Mouse (Mus musculus): Measurements from ENCODE around the gene Wfdc15a. TPM values are rescaled to one million over a fixed set of nuclear protein-coding genes. Genes with fewer than 3 reads are reported as not detected.
A peak's percentile ranks its signal among the peaks of the same experiment; 100 is the strongest.

Gene Wfdc15a
- polyA plus RNA-seq, 1 experiment = 0.76 TPM

- no peaks in the 10 kb centered on the region for H3K36me3 ChIP-seq (ENCODE audit: control insufficient read depth, insufficient read depth)
- no peak overlapping the region for H3K4me3 ChIP-seq (ENCODE audit: insufficient read depth, poor library complexity, severe bottlenecking)
- no peak overlapping the region for H3ac ChIP-seq (ENCODE audit: control insufficient read depth, insufficient read length, low read depth)
- H3K27me3 ChIP-seq (ENCODE audit: control insufficient read depth, insufficient read depth, insufficient read length) = peaks cover 51% of the 10 kb centered on the region
- TF ChIP-seq CEBPB (IDR thresholded peaks at IDR 0.05; ENCODE audit: low read depth) = no peak
- TF ChIP-seq USF1 (IDR thresholded peaks at IDR 0.05; ENCODE audit: low read depth) = no peak
- no peak for TF ChIP-seq MAX (IDR thresholded peaks at IDR 0.05)
- no peaks in the 10 kb centered on the region for H3K79me2 ChIP-seq (ENCODE audit: control insufficient read depth, insufficient read depth)
- H3K79me3 ChIP-seq (ENCODE audit: low read depth) = no peaks in the 10 kb centered on the region
Measured at GRCm38 (mm10) chr2:164195971-164196699, 3.8 kb downstream of the Wfdc15a start.

- Histone ChIP-seq H3K4me3 (ENCODE audit: insufficient read depth, poor library complexity, severe bottlenecking) (no peak overlapping the region), H3ac (ENCODE audit: control insufficient read depth, insufficient read length, low read depth) (no peak overlapping the region), H3K27me3 (ENCODE audit: control insufficient read depth, insufficient read depth, insufficient read length) (peaks cover 61% of the 10 kb centered on the region), H3K36me3 (ENCODE audit: control insufficient read depth, insufficient read depth) (no peaks in the 10 kb centered on the region), H3K79me2 (ENCODE audit: control insufficient read depth, insufficient read depth) (no peaks in the 10 kb centered on the region), H3K79me3 (ENCODE audit: low read depth) (no peaks in the 10 kb centered on the region)
- no peak for TF ChIP-seq MYOD1 (IDR thresholded peaks at IDR 0.05; ENCODE audit: control insufficient read depth, insufficient read length, low read depth)
- no peak for TF ChIP-seq FOSL1 (IDR thresholded peaks at IDR 0.05; ENCODE audit: insufficient read depth, low read length, poor library complexity, severe bottlenecking)
- no peak for TF ChIP-seq CEBPB (IDR thresholded peaks at IDR 0.05; ENCODE audit: low read depth)
- TF ChIP-seq USF1 (IDR thresholded peaks at IDR 0.05; ENCODE audit: low read depth) = no peak
- TF ChIP-seq MAX (IDR thresholded peaks at IDR 0.05) = no peak
- no peak for TF ChIP-seq CTCF (IDR thresholded peaks at IDR 0.05; ENCODE audit: control insufficient read depth, insufficient read depth, insufficient read length)
- TF ChIP-seq MYOG (IDR thresholded peaks at IDR 0.05; ENCODE audit: control insufficient read depth, extremely low read depth, insufficient read length) = no peak
Measured at GRCm38 (mm10) chr2:164194959-164195630, 4.8 kb downstream of the Wfdc15a start.

- Histone ChIP-seq H3K79me3 (ENCODE audit: low read depth) (no peaks in the 10 kb centered on the region), H3K4me3 (ENCODE audit: insufficient read depth, poor library complexity, severe bottlenecking) (no peak overlapping the region), H3K36me3 (ENCODE audit: control insufficient read depth, insufficient read depth) (no peaks in the 10 kb centered on the region), H3ac (ENCODE audit: control insufficient read depth, insufficient read length, low read depth) (no peak overlapping the region), H3K79me2 (ENCODE audit: control insufficient read depth, insufficient read depth) (no peaks in the 10 kb centered on the region), H3K27me3 (ENCODE audit: control insufficient read depth, insufficient read depth, insufficient read length) (peaks cover 66% of the 10 kb centered on the region)
- TF ChIP-seq MAX (IDR thresholded peaks at IDR 0.05) (no peak), FOSL1 (IDR thresholded peaks at IDR 0.05; ENCODE audit: insufficient read depth, low read length, poor library complexity, severe bottlenecking) (no peak), MYOG (IDR thresholded peaks at IDR 0.05; ENCODE audit: control insufficient read depth, extremely low read depth, insufficient read length) (no peak), USF1 (IDR thresholded peaks at IDR 0.05; ENCODE audit: low read depth) (no peak)
Measured at GRCm38 (mm10) chr2:164192279-164192678, 7.7 kb downstream of the Wfdc15a start.

GRCm38 (mm10) chr2:164190576-164190975 is 9.4 kb downstream of the Wfdc15a start, which contains the start of gene Wfdc12:
Gene Wfdc12 (minus strand): TSS chr2:164190608.
- H3K36me3 ChIP-seq (ENCODE audit: control insufficient read depth, insufficient read depth) = no peaks in the 10 kb centered on the region
- peaks cover 57% of the 10 kb centered on the region for H3K27me3 ChIP-seq (ENCODE audit: control insufficient read depth, insufficient read depth, insufficient read length)
- no peak for TF ChIP-seq FOSL1 (IDR thresholded peaks at IDR 0.05; ENCODE audit: insufficient read depth, low read length, poor library complexity, severe bottlenecking)
- TF ChIP-seq MYOG (IDR thresholded peaks at IDR 0.05; ENCODE audit: control insufficient read depth, extremely low read depth, insufficient read length) = no peak
- no peak for TF ChIP-seq CTCF (IDR thresholded peaks at IDR 0.05; ENCODE audit: control insufficient read depth, insufficient read depth, insufficient read length)
- TF ChIP-seq CEBPB (IDR thresholded peaks at IDR 0.05; ENCODE audit: low read depth) = no peak
- TF ChIP-seq USF1 (IDR thresholded peaks at IDR 0.05; ENCODE audit: low read depth) = no peak
- TF ChIP-seq MYOD1 (IDR thresholded peaks at IDR 0.05; ENCODE audit: control insufficient read depth, insufficient read length, low read depth) = no peak
- TF ChIP-seq MAX (IDR thresholded peaks at IDR 0.05) = no peak
- H3ac ChIP-seq (ENCODE audit: control insufficient read depth, insufficient read length, low read depth) = no peak within 1 kb of the TSS
- no peak within 1 kb of the TSS for H3K4me3 ChIP-seq (ENCODE audit: insufficient read depth, poor library complexity, severe bottlenecking)
- no peaks in the 10 kb centered on the region for H3K79me2 ChIP-seq (ENCODE audit: control insufficient read depth, insufficient read depth)
- H3K79me3 ChIP-seq (ENCODE audit: low read depth) = no peaks in the 10 kb centered on the region

GRCm38 (mm10) chr2:164188722-164189121 is 11.2 kb downstream of the Wfdc15a start:
- Histone ChIP-seq H3K79me2 (ENCODE audit: control insufficient read depth, insufficient read depth) (no peaks in the 10 kb centered on the region), H3ac (ENCODE audit: control insufficient read depth, insufficient read length, low read depth) (no peak overlapping the region), H3K36me3 (ENCODE audit: control insufficient read depth, insufficient read depth) (no peaks in the 10 kb centered on the region), H3K4me3 (ENCODE audit: insufficient read depth, poor library complexity, severe bottlenecking) (no peak overlapping the region), H3K79me3 (ENCODE audit: low read depth) (no peaks in the 10 kb centered on the region), H3K27me3 (ENCODE audit: control insufficient read depth, insufficient read depth, insufficient read length) (peaks cover 47% of the 10 kb centered on the region)
- peak; percentile 19 for TF ChIP-seq CTCF (IDR thresholded peaks at IDR 0.05; ENCODE audit: control insufficient read depth, insufficient read depth, insufficient read length)
- TF ChIP-seq MYOG (IDR thresholded peaks at IDR 0.05; ENCODE audit: control insufficient read depth, extremely low read depth, insufficient read length) = no peak

- TF ChIP-seq MAX (IDR thresholded peaks at IDR 0.05) (no peak), CTCF (IDR thresholded peaks at IDR 0.05; ENCODE audit: control insufficient read depth, insufficient read depth, insufficient read length) (no peak), FOSL1 (IDR thresholded peaks at IDR 0.05; ENCODE audit: insufficient read depth, low read length, poor library complexity, severe bottlenecking) (no peak), MYOD1 (IDR thresholded peaks at IDR 0.05; ENCODE audit: control insufficient read depth, insufficient read length, low read depth) (no peak), USF1 (IDR thresholded peaks at IDR 0.05; ENCODE audit: low read depth) (no peak), MYOG (IDR thresholded peaks at IDR 0.05; ENCODE audit: control insufficient read depth, extremely low read depth, insufficient read length) (no peak), CEBPB (IDR thresholded peaks at IDR 0.05; ENCODE audit: low read depth) (no peak)
- Histone ChIP-seq H3K36me3 (ENCODE audit: control insufficient read depth, insufficient read depth) (no peaks in the 10 kb centered on the region), H3K79me3 (ENCODE audit: low read depth) (no peaks in the 10 kb centered on the region), H3K27me3 (ENCODE audit: control insufficient read depth, insufficient read depth, insufficient read length) (peaks cover 47% of the 10 kb centered on the region), H3ac (ENCODE audit: control insufficient read depth, insufficient read length, low read depth) (no peak overlapping the region), H3K79me2 (ENCODE audit: control insufficient read depth, insufficient read depth) (no peaks in the 10 kb centered on the region), H3K4me3 (ENCODE audit: insufficient read depth, poor library complexity, severe bottlenecking) (no peak overlapping the region)
Measured at GRCm38 (mm10) chr2:164184145-164184719, 15.7 kb downstream of the Wfdc15a start.

Data from C2C12 (cell line).